Mouse (Mus musculus) liver, postnatal 0 days (tissue): ENCODE results near the gene Inpp5a.

Source experiments
- CTCF ChIP-seq: sonication (generic); IDR thresholded peaks from 2 replicates; pipeline ENCODE4 v1.5.1; 2016; ENCODE audit warnings: antibody characterized with exemption, low read depth
- EP300 ChIP-seq: IDR thresholded peaks from 2 replicates; pipeline ENCODE4 v1.6.1; 2016; ENCODE audit warnings: antibody characterized with exemption, low read depth, mild to moderate bottlenecking

DNA sequence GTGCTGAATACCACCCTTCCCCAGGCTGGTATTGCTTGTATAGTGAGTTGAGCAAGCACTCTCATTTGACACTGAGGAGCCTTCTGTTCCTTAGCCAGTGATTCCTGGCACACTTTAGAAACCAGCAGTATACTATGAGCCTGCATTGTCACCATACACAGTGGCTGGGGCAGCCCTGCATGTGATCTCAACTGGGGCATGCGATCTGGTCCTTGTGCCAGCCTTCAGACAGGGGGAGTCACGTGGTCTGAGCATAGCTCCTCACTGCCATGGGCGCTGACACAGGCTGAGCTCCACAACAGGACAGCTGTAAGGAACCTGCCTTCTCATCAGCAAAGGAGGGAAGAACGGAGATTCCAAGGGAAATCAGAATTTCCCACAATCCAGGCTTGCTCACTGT is 80.5 kb downstream of the Inpp5a start:
- TF ChIP-seq CTCF (no peak), EP300 (no peak)
